Mouse (Mus musculus) c-Kit-positive CD71-negative TER-119-negative erythroid progenitor cells, embryonic 14.5 days (primary cell): ENCODE measurements around the gene Mlycd.
A peak's percentile ranks its signal among the peaks of the same experiment; 100 is the strongest.

Experiments used
- DNase-seq: peaks from one replicate; pipeline ENCODE4 v3.0.0-alpha.2; 2013; ENCODE audit warnings: low read depth

Mlycd gene

DNA sequence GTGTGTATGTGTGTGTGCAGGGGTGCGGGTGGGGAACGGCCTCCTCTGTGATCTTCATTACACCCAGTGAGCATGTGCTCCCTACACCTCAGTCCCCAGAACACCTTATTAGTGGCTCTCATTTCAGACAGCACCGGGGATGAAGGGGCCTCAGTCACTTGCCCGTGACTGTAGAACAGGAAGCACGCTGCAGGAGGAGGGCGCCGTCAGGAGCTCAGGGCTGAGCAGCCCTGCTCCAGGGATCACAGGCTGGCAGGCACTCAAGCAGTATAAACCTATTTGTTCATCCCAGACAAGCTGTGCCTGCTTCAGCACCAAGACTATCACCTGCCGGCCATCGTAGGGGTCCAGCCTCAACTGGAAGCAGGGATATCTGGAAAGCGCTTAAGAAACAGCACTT is 9.2 kb downstream of the Mlycd start:
- DNase-seq: no peak

DNA sequence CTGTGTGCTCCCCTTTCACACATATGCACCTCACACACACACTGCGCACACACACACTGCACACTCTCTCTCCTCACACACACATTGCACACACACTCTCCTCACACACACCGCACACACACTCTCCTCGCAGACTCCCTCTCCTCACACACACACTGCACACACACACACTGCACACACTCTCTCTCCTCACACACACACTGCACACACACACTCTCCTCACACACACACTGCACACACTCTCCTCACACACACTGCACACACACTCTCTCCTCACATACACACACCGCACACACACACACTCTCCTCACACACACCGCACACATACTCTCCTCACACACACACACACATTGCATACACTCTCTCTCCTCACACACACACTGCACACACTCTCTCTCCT is 10.0 kb downstream of the Mlycd start:
- no peak for DNase-seq

DNA sequence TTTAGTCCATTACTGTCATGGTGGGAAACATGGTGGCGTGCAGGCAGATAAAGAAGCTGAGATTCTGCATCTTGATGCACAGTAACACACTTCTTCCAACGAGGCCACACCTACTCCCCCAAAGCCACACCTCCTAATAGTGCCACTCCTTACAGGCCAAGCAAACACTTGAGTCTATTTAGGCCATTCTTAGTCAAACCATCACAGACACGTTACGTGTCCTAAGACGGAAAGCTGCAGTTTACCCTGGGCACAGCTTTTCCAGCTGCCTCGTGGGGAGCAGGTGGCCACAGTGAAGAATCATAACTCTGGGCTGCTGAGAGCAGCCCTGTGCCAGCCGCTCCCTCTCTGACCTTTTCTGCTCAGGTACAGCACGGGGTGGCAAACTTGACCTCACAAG is 13.6 kb downstream of the Mlycd start:
- DNase-seq: no peak

DNA sequence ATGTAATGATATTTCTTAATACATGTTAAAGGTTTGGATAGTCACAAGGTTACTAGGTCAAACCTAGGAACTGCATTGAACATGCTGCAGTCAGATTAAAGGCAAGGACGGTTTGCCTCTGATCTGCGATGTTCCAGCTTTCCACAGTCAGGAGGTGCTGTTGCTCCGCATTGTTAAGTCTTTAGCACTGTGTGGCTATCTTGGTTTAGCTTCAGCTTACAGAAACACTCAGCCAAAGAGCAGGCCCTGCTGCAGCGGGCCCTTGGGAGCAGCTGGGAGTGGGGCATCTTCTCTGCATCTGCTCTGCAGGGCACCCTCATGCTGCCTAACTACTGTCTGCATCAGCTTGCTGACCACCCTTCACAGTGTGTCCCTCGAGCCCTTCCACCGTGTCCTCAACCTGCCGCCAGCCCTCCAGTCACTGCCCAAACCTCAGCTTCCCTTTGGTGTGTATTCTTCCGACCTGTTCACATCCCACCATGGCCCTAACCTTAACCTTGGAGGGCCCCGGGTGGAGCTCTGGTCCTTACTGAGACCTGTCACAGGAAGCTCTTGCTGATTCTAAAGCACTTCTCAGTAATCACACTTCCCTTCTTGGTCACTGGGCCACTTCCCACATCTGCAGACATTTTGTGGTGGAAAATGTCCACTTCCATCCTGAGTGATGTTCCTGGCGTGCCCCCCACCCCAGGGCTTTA is 17.5 kb downstream of the Mlycd start:
- DNase-seq: no peak

DNA sequence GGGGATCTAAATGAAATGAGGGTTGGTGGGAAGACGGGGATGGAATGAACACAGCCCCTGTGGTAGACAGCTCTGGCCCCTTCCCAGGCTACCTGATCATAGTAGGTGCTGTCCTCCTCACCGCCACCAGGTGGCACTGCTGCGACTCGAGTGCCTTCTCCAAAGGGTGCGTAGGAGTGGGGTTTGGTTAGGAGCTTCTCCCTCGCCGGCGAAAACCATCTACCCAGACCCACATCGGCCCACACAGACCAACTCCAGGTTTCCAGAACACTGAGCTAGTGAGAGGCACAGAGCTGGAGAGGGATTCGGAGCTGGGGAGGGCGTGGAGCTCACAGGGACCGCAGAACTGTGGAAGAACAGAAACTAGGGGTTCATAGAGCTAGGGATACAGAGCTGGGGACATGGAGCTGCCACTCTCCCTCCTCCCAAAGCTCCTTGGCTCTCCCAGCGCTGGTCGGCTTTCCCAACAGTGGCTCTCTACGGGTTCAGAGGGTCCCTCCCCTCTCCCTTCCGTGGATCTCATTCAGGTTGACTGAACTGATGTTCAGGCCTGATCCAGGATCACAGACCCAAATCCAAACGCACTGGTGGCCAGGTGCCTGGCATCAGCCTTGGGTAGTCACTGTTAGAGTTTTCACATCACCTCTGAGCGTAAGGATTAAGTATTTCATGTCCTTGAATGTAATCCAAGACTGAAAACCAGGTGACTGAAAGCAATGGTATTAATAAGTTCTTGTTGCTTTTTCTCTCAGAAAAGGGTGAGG is 18.2 kb downstream of the Mlycd start:
- peak; percentile 80 for DNase-seq

DNA sequence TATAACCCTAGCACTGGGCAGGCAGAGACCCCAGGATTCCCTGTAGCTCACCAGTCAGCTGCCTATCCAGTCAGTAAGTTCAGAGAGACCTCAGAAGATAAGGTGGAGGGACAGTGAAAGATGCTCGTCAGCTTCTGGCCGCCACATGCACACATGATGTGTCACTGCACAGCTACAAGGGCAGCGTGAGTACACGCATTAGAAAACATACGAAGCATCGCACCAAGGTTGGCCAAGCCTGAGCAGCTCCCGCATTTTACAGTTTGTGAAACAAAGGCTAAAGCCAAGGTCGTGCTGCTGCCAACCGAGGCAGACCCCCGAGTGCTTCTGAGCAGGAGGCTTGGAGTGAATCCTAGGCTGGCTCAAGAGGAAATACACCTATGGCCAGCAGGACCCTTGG is 18.9 kb downstream of the Mlycd start:
- no peak for DNase-seq

DNA sequence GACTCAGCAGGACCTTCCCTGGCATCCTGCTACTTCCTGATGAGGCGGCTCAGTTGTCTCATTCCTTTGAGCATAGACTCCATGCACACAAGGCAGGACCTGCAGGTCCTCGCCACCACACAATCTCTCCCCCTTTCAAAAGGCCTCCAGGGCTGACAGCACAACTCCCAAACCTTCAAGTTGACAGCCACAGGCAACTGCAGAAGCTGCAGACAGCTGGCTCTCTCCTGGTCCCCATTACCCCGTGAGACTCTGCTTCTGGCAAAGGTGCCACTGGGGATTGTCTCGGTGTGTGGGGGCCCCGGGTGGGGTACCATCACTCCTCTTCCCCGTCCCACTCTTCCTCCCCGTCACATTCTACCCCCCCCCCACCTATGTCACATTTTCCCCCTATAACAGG is 25.6 kb downstream of the Mlycd start:
- DNase-seq: no peak

DNA sequence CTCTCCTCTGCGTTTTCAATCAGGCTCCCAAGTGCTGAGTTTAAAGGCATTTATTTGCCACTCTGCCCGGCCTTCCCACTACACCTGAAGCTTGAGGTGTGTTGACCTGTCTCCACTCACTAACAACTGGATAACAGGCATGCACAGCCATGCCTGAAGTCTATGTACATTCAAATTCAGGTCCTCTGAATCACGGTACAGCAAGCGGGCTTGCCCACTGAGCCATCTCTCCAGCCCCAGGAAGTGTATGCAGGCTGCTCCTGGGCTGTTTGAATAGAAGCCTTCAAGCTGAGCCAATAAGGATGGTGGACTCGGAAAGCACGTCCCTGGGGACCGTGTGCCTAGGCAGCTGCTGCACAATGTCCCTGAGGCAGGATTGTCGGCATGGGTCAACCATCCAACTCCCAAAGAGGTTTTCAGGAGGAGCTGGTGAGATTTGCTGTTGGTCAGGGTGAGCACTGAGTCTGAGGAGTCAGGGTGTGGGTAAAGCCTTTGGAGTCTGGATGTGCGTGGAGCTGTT is 27.0 kb downstream of the Mlycd start:
- DNase-seq: no peak

DNA sequence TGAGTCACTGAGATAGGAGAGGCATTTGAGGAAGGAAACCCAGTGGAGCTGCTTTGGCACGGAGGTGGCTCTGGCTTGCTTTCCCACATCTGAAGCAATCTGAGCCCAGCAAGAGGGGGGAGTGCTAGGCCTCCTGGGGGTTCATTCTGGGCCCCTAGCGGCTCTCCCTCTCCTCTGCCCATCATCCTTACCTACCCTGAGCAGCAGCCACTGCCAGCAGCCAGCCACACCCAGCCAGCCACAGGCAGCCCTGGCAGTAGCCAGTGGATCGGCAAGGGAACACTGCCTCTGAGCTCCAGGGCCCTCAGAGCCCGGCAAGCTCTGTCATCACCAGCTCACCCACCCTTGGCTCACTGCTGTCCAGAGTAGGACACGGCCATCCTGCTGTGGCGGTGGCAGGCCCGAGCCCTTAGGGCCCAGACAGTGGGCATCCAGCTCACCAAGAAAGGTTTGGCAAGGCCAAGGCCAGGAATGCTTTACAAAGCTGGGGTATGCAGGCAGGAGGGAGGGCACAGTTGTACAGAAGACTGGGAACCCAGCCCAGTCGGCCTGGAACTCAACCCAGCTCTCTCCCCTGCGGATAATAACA is 27.5 kb downstream of the Mlycd start:
- no peak for DNase-seq

DNA sequence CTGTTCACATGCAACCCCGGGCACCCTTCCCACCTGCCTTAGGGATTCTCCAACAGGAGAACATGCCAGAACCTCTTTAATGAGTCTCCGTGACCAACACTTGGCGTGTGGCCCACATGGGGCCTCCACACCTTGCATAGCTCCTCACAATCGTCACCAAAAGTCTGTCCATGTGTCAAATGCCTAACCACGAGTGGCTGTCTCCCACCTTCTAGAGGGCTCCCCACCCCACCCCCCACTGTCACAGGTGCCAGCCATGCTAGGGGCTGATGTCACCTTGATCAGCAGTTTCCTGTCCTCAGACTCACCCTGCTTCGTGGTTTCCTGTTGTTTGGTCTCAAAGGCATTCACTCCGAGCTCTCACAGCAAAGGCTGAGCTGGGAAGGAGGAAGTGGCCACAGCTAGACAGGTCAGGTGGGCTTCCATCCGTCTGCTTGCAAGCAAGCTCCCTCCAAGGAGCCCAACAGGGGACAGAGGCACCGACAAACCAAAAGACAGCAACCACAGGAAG is 29.0 kb downstream of the Mlycd start:
- DNase-seq: peak; percentile 71

DNA sequence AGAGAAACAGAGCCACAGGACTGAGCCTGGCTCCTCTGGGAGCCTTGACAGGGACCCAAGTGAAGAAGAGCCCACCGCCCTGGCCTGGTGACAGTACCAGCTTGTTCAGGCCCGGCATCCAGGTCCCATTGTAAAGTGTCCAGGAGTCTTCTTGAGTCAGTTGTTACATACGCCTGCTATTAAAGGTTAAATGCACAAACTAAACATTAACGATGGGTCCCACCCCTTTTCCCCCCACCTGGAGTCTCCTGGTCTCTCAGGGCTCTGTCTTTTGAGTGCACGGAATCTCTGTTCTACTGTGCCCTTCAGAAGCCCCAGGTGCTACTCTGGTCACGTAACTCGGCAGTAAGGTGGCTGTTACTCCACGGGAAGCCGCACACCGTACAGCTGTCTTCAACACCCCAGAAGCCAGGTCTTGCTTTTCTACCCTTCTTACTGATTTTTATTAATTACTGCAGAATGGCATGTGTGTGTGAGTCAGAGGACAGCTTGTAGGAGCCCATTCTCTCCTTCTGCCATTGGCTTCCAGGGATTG is 29.6 kb downstream of the Mlycd start:
- DNase-seq: no peak

DNA sequence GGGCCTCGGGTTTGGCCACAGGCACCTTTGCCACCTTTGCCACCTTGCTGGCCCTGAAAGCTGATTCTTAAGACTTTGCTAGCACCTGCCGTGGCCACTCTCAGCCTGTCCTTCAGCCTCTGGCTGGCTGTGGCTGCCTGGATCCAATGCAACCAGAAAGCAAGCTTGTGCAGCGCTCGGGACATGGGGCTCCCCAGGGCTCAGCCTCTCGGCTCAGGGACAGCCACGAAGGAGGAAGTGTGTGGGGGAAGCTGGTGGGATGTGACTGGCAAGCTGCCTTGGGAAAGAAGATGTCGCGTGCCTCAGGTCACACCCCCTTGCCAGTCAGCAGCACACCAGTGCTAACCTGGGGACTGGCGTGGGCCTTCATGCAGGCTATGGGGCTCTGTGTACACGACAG is 30.1 kb downstream of the Mlycd start:
- no peak for DNase-seq

DNA sequence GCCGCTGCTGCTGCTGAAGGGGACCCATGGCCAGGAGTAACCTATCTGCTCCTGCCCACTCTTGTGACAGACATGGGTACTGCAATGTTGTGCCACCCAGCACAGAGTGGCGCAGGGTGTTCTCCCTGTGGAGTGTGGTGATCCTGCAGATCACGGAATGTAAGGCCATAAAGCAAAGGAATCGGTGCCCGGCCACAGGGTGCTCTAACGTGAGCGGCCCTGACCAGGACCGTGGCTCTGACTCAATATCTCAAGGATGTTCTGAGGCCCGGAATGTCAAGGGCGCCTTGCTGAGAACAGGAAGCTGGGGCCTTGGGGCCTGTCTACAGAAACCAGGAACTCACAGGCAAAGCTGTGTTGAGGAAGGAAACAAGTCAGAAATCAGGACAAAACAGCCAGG is 30.9 kb downstream of the Mlycd start:
- DNase-seq: no peak

DNA sequence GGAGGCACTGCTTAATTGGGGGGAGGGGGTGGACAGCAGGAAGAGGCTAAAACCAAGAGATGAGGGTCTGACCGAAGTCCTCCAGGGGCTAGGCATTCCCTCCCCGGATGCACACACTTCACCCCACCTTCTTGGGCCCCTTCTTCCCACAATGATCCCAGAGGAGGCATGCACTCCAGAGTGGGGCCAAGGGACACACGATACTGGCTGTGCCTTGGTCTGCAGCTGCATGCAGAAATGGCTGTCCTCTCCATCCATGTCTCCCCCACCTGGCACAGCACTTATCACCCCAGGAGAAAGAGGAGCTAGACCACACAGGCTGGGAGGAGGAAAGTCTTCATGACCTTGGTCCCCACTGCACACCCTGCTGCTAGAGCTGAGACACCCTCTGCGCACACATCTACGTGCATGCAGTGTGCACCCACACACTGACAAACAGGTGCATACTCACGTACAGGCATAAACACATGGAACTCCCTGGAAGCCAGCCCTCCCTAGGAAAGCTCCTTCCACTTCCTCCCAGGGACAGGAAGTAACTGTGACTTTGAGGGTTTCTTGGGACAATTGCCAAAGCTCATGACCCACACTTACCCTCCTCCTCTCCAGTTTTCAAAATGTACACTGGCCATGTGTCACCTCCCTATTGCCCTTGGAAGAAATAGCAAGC is 31.5 kb downstream of the Mlycd start:
- no peak for DNase-seq

DNA sequence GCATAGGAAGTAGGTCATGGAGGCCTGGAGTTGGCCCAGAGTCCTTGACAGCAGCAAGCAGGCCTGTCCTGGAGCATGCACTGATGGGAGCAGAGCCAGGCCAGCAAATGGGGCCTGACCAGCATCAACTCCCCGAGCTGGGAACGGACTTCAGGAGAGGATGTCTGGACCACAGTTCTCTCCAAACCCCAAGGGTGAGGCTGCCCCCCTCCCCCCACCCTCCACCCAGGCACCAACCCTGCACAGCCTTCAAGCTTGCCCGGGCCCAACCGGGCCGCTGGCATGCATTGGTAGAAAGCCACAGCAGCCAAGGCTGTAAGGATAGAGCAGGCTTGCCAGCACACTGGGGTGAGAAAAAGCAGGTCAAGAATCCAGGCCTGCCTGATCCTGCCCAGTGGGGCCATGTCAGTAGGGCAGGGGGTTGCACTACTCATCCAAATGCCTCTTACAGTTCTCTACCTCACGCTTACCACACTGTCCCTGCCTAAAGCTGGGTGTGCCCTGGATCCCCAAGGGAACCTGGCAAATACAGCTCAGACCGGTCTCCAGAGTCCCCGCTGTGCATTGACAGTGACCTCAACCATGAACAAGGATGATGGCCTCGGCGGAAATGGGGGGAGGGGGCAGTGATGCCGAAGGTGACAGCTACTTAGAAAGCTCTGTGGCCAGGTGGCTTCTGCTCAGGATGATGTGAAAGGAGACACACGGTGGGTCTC is 33.1 kb downstream of the Mlycd start:
- DNase-seq: no peak

DNA sequence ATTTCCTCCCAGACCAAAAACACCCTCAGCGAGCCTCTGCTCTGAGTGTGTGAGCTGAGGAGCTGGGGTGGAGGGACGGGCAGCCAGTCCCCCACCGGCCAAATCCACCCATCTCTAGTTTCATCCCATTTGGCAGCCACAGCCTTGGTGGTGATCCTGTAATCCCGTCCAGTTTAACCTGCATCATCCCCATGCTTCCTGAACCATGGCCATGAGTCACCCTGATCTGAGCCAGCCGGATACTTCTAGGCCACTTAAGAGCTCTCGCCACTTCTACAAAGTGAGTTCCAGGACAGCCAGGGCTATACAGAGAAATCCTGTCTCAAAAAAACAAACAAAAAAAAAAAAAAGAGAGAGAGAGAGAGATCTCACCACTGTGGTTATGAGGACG is 33.7 kb downstream of the Mlycd start:
- no peak for DNase-seq

DNA sequence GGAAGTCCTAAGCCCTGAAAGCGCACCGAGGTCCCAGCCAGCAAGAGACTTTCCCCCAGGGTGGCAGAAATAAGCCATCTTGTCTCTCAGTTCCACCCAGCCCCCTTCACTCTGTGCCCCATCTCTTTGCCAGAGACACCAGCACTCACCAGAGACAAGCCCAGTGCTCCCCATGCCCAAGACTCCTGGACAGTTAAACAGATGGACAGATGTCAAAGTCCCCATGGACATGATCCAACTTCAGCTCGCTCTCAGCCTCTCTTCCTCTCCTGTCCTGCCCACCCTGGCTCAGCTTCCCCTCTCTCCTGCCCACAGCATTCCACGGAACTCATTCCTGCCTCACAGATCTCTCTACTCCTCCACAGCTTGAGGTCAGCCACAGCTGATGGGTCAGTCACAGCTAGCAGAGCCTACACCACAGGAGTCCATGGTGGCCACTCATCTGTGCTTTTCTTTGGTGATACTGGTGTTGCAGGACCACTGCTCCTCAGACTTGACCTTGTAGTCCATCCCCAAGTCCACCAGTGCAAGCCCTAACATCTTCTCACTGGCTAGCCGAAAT is 34.2 kb downstream of the Mlycd start:
- no peak for DNase-seq

DNA sequence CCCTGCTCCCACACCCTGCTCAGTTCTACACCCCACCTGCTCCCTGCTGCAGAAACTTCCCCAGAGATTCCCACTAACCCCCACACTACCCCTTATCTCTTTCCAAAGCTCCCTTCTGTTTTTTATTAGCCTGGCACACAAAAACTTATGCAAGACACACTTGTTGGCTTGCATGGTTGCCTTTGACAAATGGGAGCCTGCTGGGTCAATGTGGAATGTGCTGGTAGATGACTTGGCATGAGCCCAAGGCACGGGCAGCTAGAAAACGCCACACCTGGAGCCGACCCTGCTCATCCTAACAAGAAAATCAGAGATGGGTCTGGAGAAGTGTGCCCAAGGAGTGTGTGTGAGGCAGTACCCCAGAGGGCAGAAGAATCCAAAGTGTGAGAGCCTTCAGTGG is 34.9 kb downstream of the Mlycd start:
- DNase-seq: no peak

DNA sequence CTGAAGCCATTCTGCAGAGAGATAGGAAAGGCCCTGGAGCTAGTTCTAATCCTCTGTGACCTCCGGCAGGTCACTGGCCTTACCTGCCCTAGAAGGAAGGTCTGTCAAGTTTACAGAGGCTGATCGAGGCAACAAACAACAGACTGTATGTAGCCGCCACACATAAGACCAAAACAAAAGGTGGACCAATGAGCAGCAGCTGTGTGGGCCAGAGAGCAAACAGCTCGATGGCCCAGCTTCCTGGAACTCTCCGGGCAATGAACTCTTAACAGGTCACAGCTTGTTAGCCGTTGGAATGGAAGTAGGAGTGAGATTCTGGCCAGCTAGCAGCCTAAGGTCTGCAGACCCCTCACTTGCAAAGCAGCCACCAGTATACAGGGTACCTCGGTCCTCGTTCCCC is 35.6 kb downstream of the Mlycd start:
- no peak for DNase-seq

DNA sequence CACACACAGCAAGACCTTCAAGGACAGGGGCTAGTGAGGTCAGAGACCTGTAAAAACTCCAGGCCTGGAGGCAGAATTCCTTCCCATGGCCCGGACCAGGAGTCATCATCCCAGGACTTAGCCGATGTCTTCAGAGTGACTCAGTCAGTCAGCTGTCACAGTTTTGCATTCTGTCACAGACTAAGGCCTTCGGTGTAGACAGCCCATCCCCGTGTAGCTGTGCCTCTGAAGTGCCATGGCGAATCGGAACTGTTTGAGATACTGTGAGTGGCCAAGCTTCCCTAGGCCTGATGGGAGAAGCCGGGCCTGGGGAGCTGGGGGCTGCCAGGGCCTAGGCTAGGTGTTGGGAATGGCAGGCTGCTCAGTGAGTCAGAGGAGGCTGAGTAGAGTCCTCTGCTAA is 36.0 kb downstream of the Mlycd start:
- DNase-seq: no peak

DNA sequence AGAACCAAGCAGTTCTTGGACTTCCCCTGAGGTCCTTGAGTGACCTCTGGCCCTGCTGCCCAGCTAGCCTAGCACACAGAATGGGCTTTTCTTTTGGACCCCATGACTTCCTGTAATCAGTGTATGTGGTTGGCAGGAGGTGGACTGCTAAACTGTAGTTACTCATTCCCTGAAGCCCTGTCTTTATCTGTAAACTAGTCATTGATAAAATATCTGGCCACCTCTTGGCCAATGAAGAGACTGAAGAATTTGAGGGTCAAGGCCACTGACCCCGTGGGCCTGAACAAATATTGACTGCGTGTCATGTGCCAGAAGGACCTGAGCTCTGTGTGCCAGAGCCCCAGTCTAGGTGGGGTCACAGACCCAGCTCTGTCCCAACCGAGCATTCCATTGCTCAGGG is 37.7 kb downstream of the Mlycd start:
- DNase-seq: no peak
